Mouse (Mus musculus) gastrocnemius, postnatal 14 days (tissue): Measurements from ENCODE around the gene Smpd3. TPM values are rescaled to one million over a fixed set of nuclear protein-coding genes. Genes with fewer than 3 reads are reported as not detected.

Experiments used
- DNase-seq: peaks from one replicate; pipeline ENCODE4 v3.0.0; 2021; ENCODE audit warnings: mixed read lengths
- intact Hi-C: fragments of 180-260 bp; cut with DNase I; formaldehyde crosslinking; loops from one replicate; pipeline ENCODE4 v1.15.1; 2025; ENCODE audit warnings: low total_unique reads
- total RNA-seq, 2 experiments: library from RNA; stranded (reverse); gene quantifications; 2 replicates each; pipeline ENCODE4 v1.2.3; 2021

Smpd3 gene
- total RNA-seq, 2 experiments from 2014 or later: 1.4 TPM

- DNase-seq: no peak
- intact Hi-C loops: no loop called here
Observed at GRCm38 (mm10) chr8:106300739-106301715, 36.8 kb downstream of the Smpd3 start.

- DNase-seq: no peak
- intact Hi-C loops: no loop called here
Observed at GRCm38 (mm10) chr8:106299686-106300085, 38.1 kb downstream of the Smpd3 start.

GRCm38 (mm10) chr8:106298846-106299245, 38.9 kb downstream of the Smpd3 start:
- DNase-seq: peak; percentile 22
- intact Hi-C loops: no loop called here

- peak; percentile 49 for DNase-seq
- intact Hi-C loops: no loop called here
Observed at GRCm38 (mm10) chr8:106298261-106298660, 39.5 kb downstream of the Smpd3 start.

GRCm38 (mm10) chr8:106292484-106293396, 45.0 kb downstream of the Smpd3 start:
- intact Hi-C loops: no loop called here
- peak; percentile 38 for DNase-seq

GRCm38 (mm10) chr8:106289464-106289863, 48.3 kb downstream of the Smpd3 start:
- intact Hi-C loops: no loop called here
- no peak for DNase-seq

GRCm38 (mm10) chr8:106288732-106289131, 49.1 kb downstream of the Smpd3 start:
- intact Hi-C loops: no loop called here
- DNase-seq: no peak

GRCm38 (mm10) chr8:106287445-106287844, 50.3 kb downstream of the Smpd3 start:
- intact Hi-C loops: no loop called here

GRCm38 (mm10) chr8:106280844-106281243, 56.9 kb downstream of the Smpd3 start:
- intact Hi-C loops: no loop called here
- DNase-seq: no peak

More at GRCm38 (mm10) chr8:106287445-106287844, 50.3 kb downstream of the Smpd3 start:
- DNase-seq: no peak

- no peak for DNase-seq
- intact Hi-C loops: no loop called here
Observed at GRCm38 (mm10) chr8:106280154-106280553, 57.6 kb downstream of the Smpd3 start.

- DNase-seq: no peak
- intact Hi-C loops: no loop called here
Observed at GRCm38 (mm10) chr8:106278367-106279042, 59.3 kb downstream of the Smpd3 start.

- intact Hi-C loops: no loop called here
- no peak for DNase-seq
Observed at GRCm38 (mm10) chr8:106276709-106277317, 61.0 kb downstream of the Smpd3 start.

GRCm38 (mm10) chr8:106273468-106273867, 64.3 kb downstream of the Smpd3 start:
- no peak for DNase-seq
- intact Hi-C loops: no loop called here

GRCm38 (mm10) chr8:106271378-106271777, 66.4 kb downstream of the Smpd3 start:
- DNase-seq: no peak
- intact Hi-C loops: no loop called here

- intact Hi-C loops: no loop called here
- DNase-seq: no peak
Observed at GRCm38 (mm10) chr8:106270804-106271203, 67.0 kb downstream of the Smpd3 start.

- DNase-seq: no peak
- intact Hi-C loops: no loop called here
Observed at GRCm38 (mm10) chr8:106268710-106269346, 69.0 kb downstream of the Smpd3 start.

- intact Hi-C loops: no loop called here
- no peak for DNase-seq
Observed at GRCm38 (mm10) chr8:106265398-106265797, 72.4 kb downstream of the Smpd3 start.

- no peak for DNase-seq
- intact Hi-C loops: no loop called here
Observed at GRCm38 (mm10) chr8:106263928-106264327, 73.9 kb downstream of the Smpd3 start.

- DNase-seq: peak; percentile 38
- intact Hi-C loops: no loop called here
Observed at GRCm38 (mm10) chr8:106262343-106262742, 75.4 kb downstream of the Smpd3 start.
